Mouse (Mus musculus) testis, adult 2 months (tissue): ENCODE data around the gene Nr1h3.

ENCODE experiments used
- CTCF ChIP-seq: fragments of 200-500 bp; IDR thresholded peaks from 2 replicates; pipeline ENCODE4 v1.5.1; 2012; ENCODE audit warnings: low read depth, mild to moderate bottlenecking, inconsistent platforms, low read length, moderate library complexity; ENCODE audit not compliant: control insufficient read depth, insufficient read depth, insufficient replicate concordance
- POLR2A ChIP-seq: fragments of 200-500 bp; IDR thresholded peaks from 2 replicates; pipeline ENCODE4 v1.6.1; 2012; ENCODE audit warnings: low read depth, mild to moderate bottlenecking, inconsistent platforms, low read length, moderate library complexity; ENCODE audit not compliant: control insufficient read depth

- no peak for TF ChIP-seq CTCF
- no peak for TF ChIP-seq POLR2A
These were observed 20.6 kb downstream of the Nr1h3 start for GRCm38 (mm10) chr2:91182016-91182404.
